Mouse (Mus musculus): ENCODE data around the gene Memo1.
"Not testable (repeated sequence)": the region's sequence is repeated elsewhere in the genome, so short reads cannot be mapped to it uniquely, and the experiment has no call there.

Gene Memo1

GRCm38 (mm10) chr17:74264333-74265155, 30.8 kb downstream of the Memo1 start:
- DNase-seq (ENCODE audit: low spot score in 2 of 2) = no peak

- no peak for DNase-seq (ENCODE audit: low spot score in 2 of 2)
These were observed 32.9 kb downstream of the Memo1 start for GRCm38 (mm10) chr17:74262415-74262814.

GRCm38 (mm10) chr17:74245284-74245683, 50.0 kb downstream of the Memo1 start:
- DNase-seq (ENCODE audit: low spot score in 2 of 2) = no peak

- DNase-seq (ENCODE audit: low spot score in 2 of 2) = no peak
These were observed 52.5 kb downstream of the Memo1 start for GRCm38 (mm10) chr17:74242788-74243187.

- no peak for DNase-seq (ENCODE audit: low spot score in 2 of 2)
These were observed 55.0 kb downstream of the Memo1 start for GRCm38 (mm10) chr17:74240322-74240721.

GRCm38 (mm10) chr17:74228131-74228759, 67.1 kb downstream of the Memo1 start:
- DNase-seq (ENCODE audit: low spot score in 2 of 2) = no peak

GRCm38 (mm10) chr17:74217304-74217703, 78.0 kb downstream of the Memo1 start:
- no peak for DNase-seq (ENCODE audit: low spot score in 2 of 2)

- DNase-seq (ENCODE audit: low spot score in 2 of 2) = not testable (repeated sequence)
These were observed 82.3 kb downstream of the Memo1 start for GRCm38 (mm10) chr17:74212831-74213524.

- DNase-seq (ENCODE audit: low spot score in 2 of 2) = no peak
These were observed 86.0 kb downstream of the Memo1 start for GRCm38 (mm10) chr17:74209143-74209908.

GRCm38 (mm10) chr17:74195943-74196342, 99.4 kb downstream of the Memo1 start:
- no peak for DNase-seq (ENCODE audit: low spot score in 2 of 2)

- DNase-seq (ENCODE audit: low spot score in 2 of 2) = no peak
These were observed 100.6 kb downstream of the Memo1 start for GRCm38 (mm10) chr17:74194755-74195154.

- DNase-seq (ENCODE audit: low spot score in 2 of 2) = no peak
These were observed 101.9 kb downstream of the Memo1 start for GRCm38 (mm10) chr17:74193463-74193862.

GRCm38 (mm10) chr17:74191446-74191845, 103.9 kb downstream of the Memo1 start:
- DNase-seq (ENCODE audit: low spot score in 2 of 2) = no peak

GRCm38 (mm10) chr17:74186197-74186596, 109.1 kb downstream of the Memo1 start:
- peak; percentile 31 to 33 for DNase-seq (ENCODE audit: low spot score in 2 of 2)

- no peak for DNase-seq (ENCODE audit: low spot score in 2 of 2)
These were observed 110.6 kb downstream of the Memo1 start for GRCm38 (mm10) chr17:74184739-74185138.

- no peak for DNase-seq (ENCODE audit: low spot score in 2 of 2)
These were observed 114.4 kb downstream of the Memo1 start for GRCm38 (mm10) chr17:74180889-74181288.

GRCm38 (mm10) chr17:74179640-74180039, 115.7 kb downstream of the Memo1 start:
- DNase-seq (ENCODE audit: low spot score in 2 of 2) = not testable (repeated sequence)

- DNase-seq (ENCODE audit: low spot score in 2 of 2) = no peak
These were observed 121.6 kb downstream of the Memo1 start for GRCm38 (mm10) chr17:74173726-74174125.

GRCm38 (mm10) chr17:74172834-74173233, 122.5 kb downstream of the Memo1 start:
- no peak for DNase-seq (ENCODE audit: low spot score in 2 of 2)

GRCm38 (mm10) chr17:74159443-74159894, 135.9 kb downstream of the Memo1 start:
- DNase-seq (ENCODE audit: low spot score in 2 of 2) = peak; percentile 32 to 48

GRCm38 (mm10) chr17:74158161-74158560, 137.2 kb downstream of the Memo1 start:
- DNase-seq (ENCODE audit: low spot score in 2 of 2) = no peak

Data from natural killer cell, adult 2 months (primary cell).